Mouse (Mus musculus): Measurements from ENCODE around the gene Ramp1.

The Ramp1 gene

GRCm38 (mm10) chr1:91179533-91180173, at the start of gene Ramp1:
Gene Ramp1 (plus strand): TSS chr1:91179822.
- no peak for DNase-seq (ENCODE audit: low spot score)

- no peak for DNase-seq (ENCODE audit: low spot score)
Observed at GRCm38 (mm10) chr1:91137036-91137435, 42.6 kb upstream of the Ramp1 start.

GRCm38 (mm10) chr1:91144813-91145212, 34.8 kb upstream of the Ramp1 start, which contains the start of gene Rbm44:
Gene Rbm44 (plus strand): TSS chr1:91145089.
- no peak for DNase-seq (ENCODE audit: low spot score)

- no peak for DNase-seq (ENCODE audit: low spot score)
Observed at GRCm38 (mm10) chr1:91151509-91151908, 28.1 kb upstream of the Ramp1 start.

GRCm38 (mm10) chr1:91166798-91167197, 12.8 kb upstream of the Ramp1 start:
- DNase-seq (ENCODE audit: low spot score): no peak

- no peak for DNase-seq (ENCODE audit: low spot score)
Observed at GRCm38 (mm10) chr1:91169157-91169556, 10.5 kb upstream of the Ramp1 start.

GRCm38 (mm10) chr1:91174796-91175195, 4.8 kb upstream of the Ramp1 start:
- DNase-seq (ENCODE audit: low spot score): no peak

- no peak for DNase-seq (ENCODE audit: low spot score)
Observed at GRCm38 (mm10) chr1:91176026-91176425, 3.6 kb upstream of the Ramp1 start.

GRCm38 (mm10) chr1:91176871-91177270, 2.8 kb upstream of the Ramp1 start:
- DNase-seq (ENCODE audit: low spot score): no peak

GRCm38 (mm10) chr1:91179086-91179485, 536 bp upstream of the Ramp1 start:
- DNase-seq (ENCODE audit: low spot score): peak; percentile 57

GRCm38 (mm10) chr1:91180174-91180565, 548 bp downstream of the Ramp1 start:
- no peak for DNase-seq (ENCODE audit: low spot score)

GRCm38 (mm10) chr1:91180723-91181122, 1.1 kb downstream of the Ramp1 start:
- DNase-seq (ENCODE audit: low spot score): no peak

GRCm38 (mm10) chr1:91181261-91181660, 1.6 kb downstream of the Ramp1 start:
- DNase-seq (ENCODE audit: low spot score): no peak

GRCm38 (mm10) chr1:91181784-91182450, 2.3 kb downstream of the Ramp1 start:
- DNase-seq (ENCODE audit: low spot score): no peak

- no peak for DNase-seq (ENCODE audit: low spot score)
Observed at GRCm38 (mm10) chr1:91183305-91183704, 3.7 kb downstream of the Ramp1 start.

- DNase-seq (ENCODE audit: low spot score): no peak
Observed at GRCm38 (mm10) chr1:91186677-91187076, 7.1 kb downstream of the Ramp1 start.

- no peak for DNase-seq (ENCODE audit: low spot score)
Observed at GRCm38 (mm10) chr1:91187315-91187714, 7.7 kb downstream of the Ramp1 start.

- no peak for DNase-seq (ENCODE audit: low spot score)
Observed at GRCm38 (mm10) chr1:91187786-91188640, 8.4 kb downstream of the Ramp1 start.

- DNase-seq (ENCODE audit: low spot score): no peak
Observed at GRCm38 (mm10) chr1:91188851-91189460, 9.3 kb downstream of the Ramp1 start.

GRCm38 (mm10) chr1:91192184-91192583, 12.6 kb downstream of the Ramp1 start:
- DNase-seq (ENCODE audit: low spot score): no peak

- DNase-seq (ENCODE audit: low spot score): no peak
Observed at GRCm38 (mm10) chr1:91193242-91193641, 13.6 kb downstream of the Ramp1 start.

GRCm38 (mm10) chr1:91193680-91194079, 14.1 kb downstream of the Ramp1 start:
- no peak for DNase-seq (ENCODE audit: low spot score)
